Mouse (Mus musculus) ES-E14 (cell line): ENCODE results near the gene Tha1.

Experiments used
- HCFC1 ChIP-seq: IDR thresholded peaks from 2 replicates; pipeline ENCODE4 v1.6.1; 2012; ENCODE audit warnings: low read length, inconsistent platforms, borderline replicate concordance; ENCODE audit not compliant: insufficient read depth
- ZNF384 ChIP-seq: IDR thresholded peaks from 2 replicates; pipeline ENCODE4 v1.6.1; 2012; ENCODE audit warnings: low read depth, low read length, inconsistent platforms

DNA sequence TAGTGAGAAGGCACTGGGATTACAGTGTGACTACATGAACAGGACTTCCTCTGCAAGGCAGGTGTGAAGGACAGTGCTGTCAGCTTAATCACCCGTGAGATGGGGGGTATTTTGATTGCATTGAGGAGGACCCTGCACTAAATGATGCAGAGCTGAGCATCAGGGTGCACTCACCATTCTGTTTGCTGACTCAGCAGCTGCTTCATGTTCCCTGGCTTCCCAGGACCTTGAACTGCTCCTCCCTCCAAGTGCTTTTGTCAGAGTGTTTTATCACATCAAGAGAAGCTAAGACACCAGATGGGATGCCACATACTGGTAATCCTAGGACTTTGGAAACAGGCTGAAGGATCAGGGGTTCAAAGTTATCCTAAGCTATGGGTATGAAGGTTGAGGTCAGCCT lies 17.3 kb downstream of the Tha1 start:
- TF ChIP-seq HCFC1 = no peak
- TF ChIP-seq ZNF384 = no peak
